Mouse (Mus musculus) hindbrain, embryonic 14.5 days (tissue): Measurements from ENCODE around the gene Taar3. TPM values are rescaled to one million over a fixed set of nuclear protein-coding genes. Genes with fewer than 3 reads are reported as not detected.

Experiments
- ATAC-seq: fragments of 200-750 bp; cut with Nextera tagmentation; 2 replicates; pipeline ENCODE4 v1.8.0; 2017; ENCODE audit warnings: moderate number of reproducible peaks, mild to moderate bottlenecking, moderate TSS enrichment, moderate library complexity; ENCODE audit not compliant: low FRiP score
- DNase-seq: peaks from one replicate; pipeline ENCODE4 v3.0.0-alpha.2; 2015; ENCODE audit warnings: low spot score
- H3K27ac ChIP-seq: fragments of 300-500 bp; sonication (generic); 2 replicates; pipeline ENCODE4 v1.5.1; 2014; ENCODE audit warnings: mild to moderate bottlenecking, moderate library complexity
- H3K27me3 ChIP-seq: fragments of 300-500 bp; sonication (generic); 2 replicates; pipeline ENCODE4 v1.6.1; 2014; ENCODE audit warnings: mild to moderate bottlenecking, low read length, mixed read lengths; ENCODE audit not compliant: control insufficient read depth, insufficient read depth
- H3K36me3 ChIP-seq: fragments of 300-500 bp; sonication (generic); replicated peaks from 2 replicates; pipeline ENCODE4 v1.6.1; 2014; ENCODE audit not compliant: control insufficient read depth, insufficient read depth
- H3K4me1 ChIP-seq: fragments of 300-500 bp; sonication (generic); replicated peaks from 2 replicates; pipeline ENCODE4 v1.6.1; 2014; ENCODE audit warnings: antibody characterized with exemption, low read length, mixed read lengths; ENCODE audit not compliant: control insufficient read depth, insufficient read depth
- H3K4me2 ChIP-seq: fragments of 300-500 bp; sonication (generic); replicated peaks from 2 replicates; pipeline ENCODE4 v1.6.1; 2014; ENCODE audit warnings: mild to moderate bottlenecking, moderate library complexity
- H3K4me3 ChIP-seq: fragments of 300-500 bp; sonication (generic); replicated peaks from 2 replicates; pipeline ENCODE4 v1.5.1; 2014; ENCODE audit warnings: mild to moderate bottlenecking, low read length
- H3K9ac ChIP-seq: fragments of 300-500 bp; sonication (generic); 2 replicates; pipeline ENCODE4 v1.6.1; 2014
- H3K9me3 ChIP-seq: fragments of 300-500 bp; sonication (generic); 2 replicates; pipeline ENCODE4 v1.6.1; 2016; ENCODE audit warnings: low read length; ENCODE audit not compliant: control insufficient read depth
- WGBS: fragments of 180-500 bp; shearing (Covaris S2); extraction: QIAGEN DNeasy Blood & Tissue Kit; methylation state at CpG from one replicate; pipeline ENCODE4 v1.1.7; 2014; 5-methylcytosine and 5-hydroxymethylcytosine counted together
- polyA plus RNA-seq: library from polyadenylated mRNA; unstranded; fragments of >200 nt; fragmentation: Nextera tagmentation; extraction: Ambion mirVana; gene quantifications from 2 replicates; pipeline ENCODE4 v1.2.1, GENCODE M21; 2014

Taar3 gene
- polyA plus RNA-seq, 1 experiment from 2014 or later = not detected

- Histone ChIP-seq H3K4me1 (no peaks in the 10 kb centered on the region), H3K27ac (no peak within 1 kb of the TSS), H3K9ac (no peak within 1 kb of the TSS), H3K36me3 (no peaks in the 10 kb centered on the region), H3K9me3 (no peaks in the 10 kb centered on the region), H3K4me3 (no peak within 1 kb of the TSS), H3K4me2 (no peak within 1 kb of the TSS), H3K27me3 (no peaks in the 10 kb centered on the region)
- WGBS = 71% methylated on average over 8 of the region's 8 CpGs
- DNase-seq = no peak
- ATAC-seq = no peak
Measured at GRCm38 (mm10) chr10:23985546-23985945, 36.2 kb downstream of the Taar3 start, which contains the start of gene Taar6. Gene Taar6, minus strand, starts transcription at chr10:23985646.

- Histone ChIP-seq H3K4me2 (no peak overlapping the region), H3K4me3 (no peak overlapping the region), H3K4me1 (no peaks in the 10 kb centered on the region), H3K9ac (no peak overlapping the region), H3K27ac (no peak overlapping the region), H3K9me3 (no peaks in the 10 kb centered on the region), H3K36me3 (no peaks in the 10 kb centered on the region), H3K27me3 (no peaks in the 10 kb centered on the region)
- DNase-seq (no peak), ATAC-seq (no peak)
- WGBS = 80% methylated on average over 5 of the region's 5 CpGs
Measured at GRCm38 (mm10) chr10:23986419-23986818, 37.1 kb downstream of the Taar3 start.

GRCm38 (mm10) chr10:23993381-23993780 is 44.0 kb downstream of the Taar3 start, which contains the start of gene Taar7a:
Gene Taar7a, minus strand, starts transcription at chr10:23993481.
- Histone ChIP-seq H3K4me2 (no peak within 1 kb of the TSS), H3K4me3 (no peak within 1 kb of the TSS), H3K27me3 (no peaks in the 10 kb centered on the region), H3K9ac (no peak within 1 kb of the TSS), H3K4me1 (no peaks in the 10 kb centered on the region), H3K36me3 (no peaks in the 10 kb centered on the region), H3K27ac (no peak within 1 kb of the TSS), H3K9me3 (no peaks in the 10 kb centered on the region)
- ATAC-seq (no peak), DNase-seq (no peak)
- 84% methylated on average over 3 of the region's 3 CpGs for WGBS

GRCm38 (mm10) chr10:23999639-24000038 is 50.3 kb downstream of the Taar3 start, which contains the start of gene Taar7b:
Gene Taar7b, plus strand, starts transcription at chr10:23999939.
- no peaks in the 10 kb centered on the region for H3K27me3 ChIP-seq
- WGBS = 91% methylated on average over 1 of the region's 1 CpGs

More at GRCm38 (mm10) chr10:23999639-24000038, 50.3 kb downstream of the Taar3 start, which contains the start of gene Taar7b:
- H3K4me1 ChIP-seq = no peaks in the 10 kb centered on the region
- ATAC-seq (no peak), DNase-seq (no peak)
- H3K9me3 ChIP-seq = no peaks in the 10 kb centered on the region
- H3K36me3 ChIP-seq = no peaks in the 10 kb centered on the region
- no peak within 1 kb of the TSS for H3K4me3 ChIP-seq
- H3K27ac ChIP-seq = no peak within 1 kb of the TSS
- H3K4me2 ChIP-seq = no peak within 1 kb of the TSS
- H3K9ac ChIP-seq = no peak within 1 kb of the TSS

Other genes with a start within 250 kb of the Taar3 start
- gene Rps12, start 162.3 kb upstream of the Taar3 start, polyA plus RNA-seq = 114 and 132 TPM in 2 replicates
- 22.6 and 25.5 TPM in 2 replicates for gene Slc18b1, start 152.6 kb upstream of the Taar3 start, polyA plus RNA-seq
- 0.12 TPM in 1 of 2 replicates, not detected in the other for gene Vnn3, start 98.1 kb upstream of the Taar3 start, polyA plus RNA-seq
- 0.33 TPM in 1 of 2 replicates, not detected in the other for gene Vnn1, start 54.9 kb upstream of the Taar3 start, polyA plus RNA-seq
- gene Taar1, start 29.2 kb upstream of the Taar3 start, polyA plus RNA-seq = not detected in 2 replicates
- gene Taar2, start 11.0 kb upstream of the Taar3 start, polyA plus RNA-seq = not detected in 2 replicates
- gene Taar4, start 10.9 kb downstream of the Taar3 start, polyA plus RNA-seq = not detected in 2 replicates
- gene Taar5, start 21.1 kb downstream of the Taar3 start, polyA plus RNA-seq = not detected in 2 replicates
- gene Taar6, start 36.1 kb downstream of the Taar3 start, polyA plus RNA-seq = not detected in 2 replicates
- not detected in 2 replicates for gene Taar7a, start 43.9 kb downstream of the Taar3 start, polyA plus RNA-seq
- not detected in 2 replicates for gene Taar7b, start 50.4 kb downstream of the Taar3 start, polyA plus RNA-seq
- not detected in 2 replicates for gene Taar7d, start 77.7 kb downstream of the Taar3 start, polyA plus RNA-seq
- gene Taar7e, start 88.1 kb downstream of the Taar3 start, polyA plus RNA-seq = not detected in 2 replicates
- gene Taar7f, start 100.0 kb downstream of the Taar3 start, polyA plus RNA-seq = not detected in 2 replicates
- gene Taar8a, start 126.9 kb downstream of the Taar3 start, polyA plus RNA-seq = not detected in 2 replicates
- not detected in 2 replicates for gene Taar8b, start 142.7 kb downstream of the Taar3 start, polyA plus RNA-seq
- gene Taar8c, start 152.4 kb downstream of the Taar3 start, polyA plus RNA-seq = not detected in 2 replicates
- not detected in 2 replicates for gene Taar9, start 160.0 kb downstream of the Taar3 start, polyA plus RNA-seq
- 355 and 384 TPM in 2 replicates for gene Stx7, start 199.7 kb downstream of the Taar3 start, polyA plus RNA-seq